Mouse (Mus musculus): ENCODE results near the gene Gm3194.
"Not testable (repeated sequence)": the region's sequence is repeated elsewhere in the genome, so short reads cannot be mapped to it uniquely, and the experiment has no call there.

Gm3194 gene

GRCm38 (mm10) chr14:5455367-5455766, at the start of gene Gm3194:
TSS of gene Gm3194 (minus strand) at chr14:5455467.
- not testable (repeated sequence) for DNase-seq (ENCODE audit: low read depth, low spot score)

DNA sequence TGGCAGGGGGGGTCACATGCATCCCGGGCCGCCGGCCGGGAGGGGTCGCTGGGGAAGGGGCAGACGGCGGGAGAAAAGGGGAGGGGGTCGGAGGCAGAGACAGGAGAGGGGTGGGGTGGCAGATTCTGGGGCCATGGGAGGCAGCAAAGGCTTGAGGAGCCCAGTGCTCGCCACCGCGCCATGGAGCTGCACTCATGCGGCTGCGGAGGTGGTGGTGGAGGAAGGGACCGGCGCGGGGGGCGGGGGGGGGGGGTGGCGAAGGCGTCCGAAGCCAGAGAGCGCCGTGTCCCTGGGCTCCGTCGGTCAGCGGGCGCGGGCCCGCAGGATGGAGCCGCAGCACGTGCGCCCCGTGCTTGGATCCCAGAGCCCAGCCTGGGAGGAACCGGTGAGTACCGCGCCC, 46.1 kb upstream of the Gm3194 start, which contains the start of gene Gm3488:
Gm3488 (plus strand) TSS at position 301 of the 400 bp plus-strand sequence.
- not testable (repeated sequence) for DNase-seq (ENCODE audit: low read depth, low spot score)

- DNase-seq (ENCODE audit: low read depth, low spot score): not testable (repeated sequence)
Measured at GRCm38 (mm10) chr14:5483907-5484306, 28.6 kb upstream of the Gm3194 start, which contains the start of gene Gm3187. TSS of gene Gm3187 (plus strand) at chr14:5484207.

GRCm38 (mm10) chr14:5477730-5478129, 22.5 kb upstream of the Gm3194 start, which contains the start of gene Gm8246:
TSS of gene Gm8246 (minus strand) at chr14:5477830.
- DNase-seq (ENCODE audit: low read depth, low spot score): not testable (repeated sequence)

DNA sequence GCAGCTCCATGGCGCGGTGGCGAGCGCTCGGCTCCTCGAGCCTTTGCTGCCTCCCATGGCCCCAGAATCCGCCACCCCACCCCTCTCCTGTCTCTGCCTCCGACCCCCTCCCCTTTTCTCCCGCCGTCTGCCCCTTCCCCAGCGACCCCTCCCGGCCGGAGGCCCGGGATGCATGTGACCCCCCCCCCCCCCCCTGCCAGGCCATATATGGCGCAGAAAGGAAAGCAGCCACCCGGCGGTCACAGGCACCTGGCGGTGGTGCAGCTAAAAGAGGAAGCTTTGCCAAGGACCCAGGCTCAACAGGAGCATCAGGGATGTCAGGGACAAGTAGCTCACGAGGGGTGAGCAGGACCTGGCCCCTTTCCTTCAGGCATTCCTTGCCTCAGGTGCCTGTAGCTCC, 5.2 kb upstream of the Gm3194 start:
- DNase-seq (ENCODE audit: low read depth, low spot score): not testable (repeated sequence)

DNA sequence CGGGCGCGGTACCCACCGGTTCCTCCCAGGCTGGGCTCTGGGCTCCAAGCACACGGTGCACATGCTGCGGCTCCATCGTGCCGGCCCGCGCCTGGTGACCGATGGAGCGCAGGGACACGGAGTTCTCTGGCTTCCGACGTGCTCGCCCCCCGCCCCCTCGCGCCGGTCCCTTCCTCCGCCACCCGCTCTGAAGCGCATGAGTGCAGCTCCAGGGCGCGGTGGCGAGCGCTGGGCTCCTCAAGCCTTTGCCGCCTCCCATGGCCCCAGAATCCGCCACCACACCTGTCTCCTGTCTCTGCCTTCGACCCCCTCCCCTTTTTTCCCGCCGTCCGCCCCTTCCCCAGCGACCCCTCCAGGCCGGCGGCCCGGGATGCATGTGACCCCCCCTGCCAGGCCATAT, 66.3 kb downstream of the Gm3194 start, which contains the start of gene Gm3500:
Gm3500 (minus strand) TSS at position 101 of the 400 bp plus-strand sequence.
- not testable (repeated sequence) for DNase-seq (ENCODE audit: low read depth, low spot score)
